Mouse (Mus musculus): ENCODE measurements around the gene Zfyve19. TPM values are rescaled to one million over a fixed set of nuclear protein-coding genes. Genes with fewer than 3 reads are reported as not detected.

Gene Zfyve19
- polyA plus RNA-seq (2012; ENCODE audit: low replicate concordance): 13.7 and 35.1 TPM in 2 replicates

DNA sequence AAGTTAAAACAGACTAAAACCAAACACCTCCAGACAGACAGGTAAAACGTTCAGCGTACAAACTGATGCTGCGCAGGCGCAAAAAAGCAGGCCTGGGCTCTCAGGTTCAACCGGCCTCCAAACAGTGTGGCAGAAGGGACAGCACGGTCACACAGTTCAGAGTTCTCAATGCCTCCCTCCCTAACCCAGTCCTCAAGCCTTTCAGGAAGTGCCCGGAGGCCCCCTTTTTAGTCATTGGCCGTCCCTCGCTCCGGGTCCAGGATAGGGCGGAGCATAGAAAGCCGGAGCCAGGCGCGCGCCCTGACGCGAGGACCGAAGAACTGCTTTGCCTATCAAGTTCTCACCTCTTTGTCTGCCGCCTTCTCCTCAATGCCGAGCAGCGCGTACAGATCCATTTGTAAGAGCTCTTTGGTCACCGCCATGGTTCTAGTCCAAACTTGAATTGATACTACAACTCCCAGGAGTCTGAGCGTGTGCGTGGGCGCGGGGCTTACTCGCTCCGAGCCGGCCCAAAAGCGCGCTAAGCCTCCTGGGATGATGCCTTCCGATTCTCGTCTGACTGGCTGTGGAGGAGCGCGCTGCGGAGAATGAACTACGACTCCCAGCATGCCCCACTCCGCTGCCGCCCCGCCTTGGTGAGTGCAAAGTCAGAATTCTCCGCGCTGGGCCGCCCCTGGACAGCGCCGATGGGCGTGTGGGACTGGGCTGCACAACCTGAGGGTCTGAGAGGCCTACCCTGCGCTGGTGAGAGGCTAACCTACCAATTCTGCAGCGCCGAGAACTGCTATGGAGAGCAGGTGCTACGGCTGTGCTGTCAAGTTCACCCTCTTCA, at the start of gene Zfyve19, which contains the start of gene Dnajc17:
Gene Zfyve19, plus strand, starts transcription at position 274 of the 832 bp plus-strand sequence.
Gene Dnajc17, minus strand, starts transcription at position 452 of the 832 bp plus-strand sequence.

DNA sequence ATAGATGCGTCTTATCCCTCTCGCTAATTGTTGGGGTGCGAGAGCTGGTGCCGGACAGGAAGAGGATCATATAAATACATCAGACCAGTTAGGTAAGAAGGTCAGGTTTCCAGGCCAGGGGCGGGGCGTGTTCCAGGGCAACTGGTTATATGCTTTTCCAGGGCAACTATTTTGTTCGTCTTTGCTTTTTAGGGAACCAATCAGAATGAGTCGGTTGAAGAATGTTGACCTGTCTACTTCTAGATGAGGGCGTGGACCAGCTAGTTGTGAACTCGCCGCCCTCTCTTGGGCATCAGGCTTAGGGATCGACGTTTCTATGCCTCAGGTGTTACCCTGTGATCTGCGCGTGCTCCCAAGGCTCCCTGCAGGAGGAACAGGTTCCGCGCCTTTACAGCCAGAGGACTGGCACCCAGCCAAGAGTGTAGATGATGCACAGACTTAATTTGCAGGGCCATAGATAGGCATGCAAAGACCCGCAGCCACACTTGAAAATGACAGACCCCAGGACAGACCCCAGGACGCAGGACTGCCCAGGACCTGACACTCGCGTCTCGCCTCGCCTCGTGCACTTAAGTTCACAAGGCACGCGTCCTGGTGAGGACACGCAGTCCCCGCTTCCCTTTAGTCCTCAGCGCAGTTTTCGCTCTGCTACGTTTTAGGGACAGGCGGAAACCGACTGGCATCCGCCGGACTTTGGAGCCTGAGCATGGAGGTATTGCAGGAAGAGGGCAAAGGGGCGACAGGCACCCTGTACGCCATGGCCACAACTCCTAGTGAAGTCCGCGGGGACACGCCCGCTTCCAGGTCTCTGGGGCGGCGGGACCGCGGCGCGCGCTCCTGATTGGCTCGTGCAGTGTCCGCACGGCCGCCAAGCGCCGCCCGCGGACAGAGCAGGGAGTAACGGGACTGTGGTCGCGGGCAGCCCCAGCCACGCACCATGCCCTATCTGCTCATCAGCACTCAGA, 41.2 kb upstream of the Zfyve19 start, which contains the start of gene Gchfr:
Gene Gchfr, plus strand, starts transcription at position 873 of the 965 bp plus-strand sequence.

DNA sequence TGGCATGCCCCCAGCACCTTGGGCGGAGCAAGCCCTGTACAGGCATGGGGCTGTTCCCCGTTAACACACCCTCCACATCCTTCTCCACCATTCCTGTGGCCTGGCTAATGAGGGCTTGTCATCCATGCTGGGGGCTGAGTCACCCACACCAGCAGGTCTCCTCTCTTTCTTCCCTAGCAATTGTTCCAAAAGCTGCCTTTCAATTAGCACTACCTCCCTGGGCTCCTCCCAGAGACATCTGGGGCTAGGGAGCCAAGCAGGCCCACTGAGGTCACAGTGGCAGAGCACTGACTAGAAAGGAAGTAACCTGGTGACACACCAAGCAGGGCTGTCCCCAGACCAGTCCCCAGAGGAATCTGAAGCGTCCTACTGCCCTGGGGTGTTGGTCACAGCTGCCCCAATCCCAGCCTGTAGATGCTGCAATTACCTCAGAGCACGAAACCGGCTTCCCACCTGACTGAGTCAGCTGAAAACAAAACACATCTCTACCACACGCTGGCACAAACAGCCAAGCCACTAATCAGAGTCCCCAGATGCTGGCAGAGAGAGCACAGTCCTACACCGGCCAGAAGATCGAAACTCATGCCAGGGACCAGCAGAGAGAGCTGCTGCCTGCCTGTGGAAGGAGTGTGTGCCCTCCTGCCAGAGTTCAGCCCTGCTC, 34.3 kb upstream of the Zfyve19 start, which contains the start of gene Gm14137:
Gene Gm14137, plus strand, starts transcription at position 519 of the 661 bp plus-strand sequence.

DNA sequence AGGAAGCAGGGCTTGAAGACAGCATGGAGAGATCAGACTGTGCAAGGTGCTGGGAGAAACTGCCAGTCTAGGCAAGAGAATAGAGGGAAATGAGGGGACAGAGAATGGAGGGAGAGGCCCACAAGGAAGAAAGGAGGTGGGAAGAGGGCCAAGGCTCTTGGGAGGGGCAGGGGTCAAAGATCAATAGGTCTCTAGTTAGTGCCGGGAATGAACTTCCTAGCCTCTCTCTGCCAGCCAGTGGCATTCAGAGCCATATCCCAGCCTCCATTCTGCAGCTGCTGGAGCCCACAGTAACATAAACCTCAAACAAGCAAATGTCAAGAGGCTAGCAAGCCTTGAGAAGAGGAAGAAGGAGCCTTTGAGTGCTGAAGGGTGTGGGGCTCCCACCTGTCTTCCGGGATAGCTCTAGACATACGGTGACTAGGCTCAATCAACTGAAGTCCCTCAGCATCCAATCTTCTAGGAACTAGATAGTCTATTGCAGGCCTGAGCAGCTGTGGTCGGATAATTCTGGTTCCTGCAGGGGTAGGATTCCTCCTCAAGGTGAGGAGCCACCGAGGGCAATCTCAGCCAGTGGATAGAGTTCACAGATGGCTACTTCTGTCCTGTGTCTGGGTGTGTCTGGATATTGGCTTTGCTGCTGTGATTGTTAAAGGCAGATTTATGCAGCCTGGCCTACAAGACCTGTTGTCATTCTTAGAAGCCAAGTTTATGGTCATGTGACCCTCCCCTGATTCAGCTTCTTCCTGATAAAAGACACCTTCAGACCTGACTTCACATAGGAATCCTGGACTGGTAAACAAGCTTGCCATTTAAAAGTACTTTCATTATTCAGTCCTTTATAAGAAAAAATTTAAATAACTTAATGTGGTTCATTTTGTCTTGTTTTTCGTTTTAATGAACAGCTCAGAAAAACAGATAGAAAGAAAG, 21.6 kb downstream of the Zfyve19 start, which contains the start of gene Ppp1r14d:
Gene Ppp1r14d, minus strand, starts transcription at position 132 of the 930 bp plus-strand sequence.

GRCm38 (mm10) chr2:119237210-119237870, 28.9 kb downstream of the Zfyve19 start, which contains the start of gene Spint1:
Spint1 (plus strand) TSS chr2:119237362.

Other genes with a start within 250 kb of the Zfyve19 start
- gene Ccdc32, start 179.2 kb upstream of the Zfyve19 start, polyA plus RNA-seq (2012; ENCODE audit: low replicate concordance): 8.6 and 10.8 TPM in 2 replicates
- 2.1 and 2.7 TPM in 2 replicates for gene Rpusd2, start 173.8 kb upstream of the Zfyve19 start, polyA plus RNA-seq (2012; ENCODE audit: low replicate concordance)
- 1.1 and 2.2 TPM in 2 replicates for gene Knl1, start 161.5 kb upstream of the Zfyve19 start, polyA plus RNA-seq (2012; ENCODE audit: low replicate concordance)
- 2.5 and 4.6 TPM in 2 replicates for gene Rad51, start 95.8 kb upstream of the Zfyve19 start, polyA plus RNA-seq (2012; ENCODE audit: low replicate concordance)
- 8.6 and 11.3 TPM in 2 replicates for gene Rmdn3, start 51.6 kb upstream of the Zfyve19 start, polyA plus RNA-seq (2012; ENCODE audit: low replicate concordance)
- 0.95 and 2.3 TPM in 2 replicates for gene Gchfr, start 40.8 kb upstream of the Zfyve19 start, polyA plus RNA-seq (2012; ENCODE audit: low replicate concordance)
- 0.88 and 2.3 TPM in 2 replicates for gene Gm14137, start 34.1 kb upstream of the Zfyve19 start, polyA plus RNA-seq (2012; ENCODE audit: low replicate concordance)
- 17.6 and 32.2 TPM in 2 replicates for gene Dnajc17, start 178 bp downstream of the Zfyve19 start, polyA plus RNA-seq (2012; ENCODE audit: low replicate concordance)
- gene Ppp1r14d, start 21.3 kb downstream of the Zfyve19 start, polyA plus RNA-seq (2012; ENCODE audit: low replicate concordance): not detected in 2 replicates
- 0.30 and 2.0 TPM in 2 replicates for gene Spint1, start 28.7 kb downstream of the Zfyve19 start, polyA plus RNA-seq (2012; ENCODE audit: low replicate concordance)
- gene Rhov, start 62.7 kb downstream of the Zfyve19 start, polyA plus RNA-seq (2012; ENCODE audit: low replicate concordance): 0.46 and 2.0 TPM in 2 replicates
- 12.5 and 24.2 TPM in 2 replicates for gene Vps18, start 80.1 kb downstream of the Zfyve19 start, polyA plus RNA-seq (2012; ENCODE audit: low replicate concordance)
- gene Dll4, start 117.2 kb downstream of the Zfyve19 start, polyA plus RNA-seq (2012; ENCODE audit: low replicate concordance): 0.52 and 0.73 TPM in 2 replicates
- gene Chac1, start 142.6 kb downstream of the Zfyve19 start, polyA plus RNA-seq (2012; ENCODE audit: low replicate concordance): 1.6 and 4.9 TPM in 2 replicates

Measured in hematopoietic multipotent progenitor cell, adult 10-12 weeks (in vitro differentiated cells).